Mouse (Mus musculus) cerebral cortex, adult 2 months (tissue): ENCODE results near the gene Trrap.

ENCODE experiments used
- WGBS: fragments of 180-500 bp; shearing (Covaris S2); methylation state at CpG from one replicate; pipeline ENCODE4 v1.1.7; 2018; 5-methylcytosine and 5-hydroxymethylcytosine counted together

The Trrap gene

DNA sequence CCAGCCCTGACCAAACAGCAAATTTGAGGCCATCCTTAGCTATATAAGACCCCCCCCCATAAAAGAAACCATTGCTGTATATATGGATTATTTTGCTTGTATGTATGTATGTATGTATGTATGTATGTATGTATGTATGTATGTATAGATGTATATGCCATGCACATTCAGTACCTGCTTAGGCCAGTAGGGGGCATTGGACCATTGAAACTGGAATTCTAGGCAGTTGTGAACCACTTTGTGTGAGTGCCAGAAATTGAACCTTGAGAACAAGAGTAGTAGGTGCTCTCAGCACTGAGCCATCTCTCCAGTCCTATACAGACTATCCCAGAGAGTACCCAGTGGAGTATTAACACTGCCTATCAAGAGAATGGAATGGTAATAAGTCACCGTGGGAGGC is 104.2 kb downstream of the Trrap start:
- 97% methylated on average over 1 of the region's 1 CpGs for WGBS

DNA sequence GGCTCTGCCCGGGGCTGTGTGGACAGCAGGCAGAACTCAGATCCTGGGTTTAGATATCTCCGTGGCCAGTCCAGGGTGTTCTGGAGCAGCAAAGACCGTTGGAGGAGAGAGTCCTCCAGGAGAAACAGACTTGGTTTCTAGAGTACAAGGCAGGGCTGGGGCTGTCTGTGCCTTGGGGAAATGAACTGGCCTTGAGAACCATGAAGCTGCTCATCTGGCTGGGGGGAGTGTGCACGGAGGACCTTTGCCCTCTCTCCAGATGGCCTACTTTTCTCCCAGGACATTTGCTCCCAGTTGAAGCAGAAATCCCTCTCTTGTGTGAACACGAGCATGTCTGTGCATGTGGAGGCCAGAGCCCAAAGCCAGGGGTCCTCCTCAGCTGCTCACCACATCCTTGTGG is 104.8 kb downstream of the Trrap start:
- 89% methylated on average over 5 of the region's 5 CpGs for WGBS

DNA sequence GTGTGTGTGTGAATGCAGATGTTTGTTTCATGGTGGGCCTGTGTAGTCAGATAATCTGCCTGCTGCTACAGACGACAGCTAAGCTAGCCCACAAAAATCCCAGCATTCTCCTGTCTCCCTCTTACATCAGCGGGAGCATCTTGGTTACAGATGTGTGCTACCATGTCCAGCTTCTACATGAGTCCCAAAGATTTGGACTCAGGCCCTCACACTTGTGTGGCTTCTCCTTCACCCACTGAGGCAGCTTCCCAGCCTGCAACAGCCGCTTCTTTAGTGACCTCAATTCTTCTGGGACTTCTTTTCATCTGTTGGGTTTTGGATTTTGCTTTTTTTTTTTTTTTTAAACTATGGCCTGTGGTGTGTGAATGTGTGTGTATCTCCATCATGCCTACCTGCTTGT is 105.3 kb downstream of the Trrap start:
- 89% methylated on average over 3 of the region's 3 CpGs for WGBS

DNA sequence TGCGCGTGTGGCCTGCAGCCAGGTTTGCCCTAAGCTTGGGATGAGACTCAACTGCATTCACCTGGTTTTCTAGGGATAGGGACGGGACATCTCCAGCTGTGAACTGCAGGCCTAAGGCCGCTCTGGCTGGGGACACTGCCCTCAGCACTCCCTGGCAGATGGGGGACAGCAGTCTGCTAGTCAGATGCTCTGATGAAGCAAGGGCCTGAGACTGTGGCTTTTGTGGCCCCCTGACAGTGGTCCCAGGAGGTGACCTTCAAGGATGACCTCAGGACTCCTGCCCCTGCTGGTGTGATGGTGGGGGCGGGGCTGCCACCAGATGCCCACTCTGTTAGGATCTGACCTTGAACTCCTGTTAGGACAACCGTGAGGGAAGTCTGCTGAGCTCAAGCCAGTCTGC is 107.7 kb downstream of the Trrap start:
- WGBS: 92% methylated on average over 6 of the region's 6 CpGs

DNA sequence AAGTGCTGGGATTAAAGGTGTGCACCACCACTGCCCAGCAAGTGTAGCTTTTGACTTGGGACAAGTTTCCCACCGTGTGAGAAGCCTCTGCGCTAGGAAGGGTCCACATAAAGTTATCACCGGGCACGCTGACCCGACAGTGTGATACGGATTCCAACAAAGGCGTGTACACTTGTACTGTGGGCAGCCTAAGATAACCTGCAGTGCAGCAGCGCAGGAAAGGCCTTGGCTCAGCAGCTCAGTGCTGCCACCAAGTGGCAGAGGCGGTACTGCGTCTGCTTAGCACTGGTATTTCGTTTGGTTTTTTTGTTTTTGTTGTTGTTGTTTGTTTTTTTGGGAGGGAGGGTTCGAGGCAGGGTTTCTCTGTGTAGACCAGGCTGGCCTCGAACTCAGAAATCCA is 108.4 kb downstream of the Trrap start:
- 10% methylated on average over 13 of the region's 13 CpGs for WGBS

- 93% methylated on average over 15 of the region's 15 CpGs for WGBS
These were observed 109.5 kb downstream of the Trrap start for GRCm38 (mm10) chr5:144877021-144877420.

DNA sequence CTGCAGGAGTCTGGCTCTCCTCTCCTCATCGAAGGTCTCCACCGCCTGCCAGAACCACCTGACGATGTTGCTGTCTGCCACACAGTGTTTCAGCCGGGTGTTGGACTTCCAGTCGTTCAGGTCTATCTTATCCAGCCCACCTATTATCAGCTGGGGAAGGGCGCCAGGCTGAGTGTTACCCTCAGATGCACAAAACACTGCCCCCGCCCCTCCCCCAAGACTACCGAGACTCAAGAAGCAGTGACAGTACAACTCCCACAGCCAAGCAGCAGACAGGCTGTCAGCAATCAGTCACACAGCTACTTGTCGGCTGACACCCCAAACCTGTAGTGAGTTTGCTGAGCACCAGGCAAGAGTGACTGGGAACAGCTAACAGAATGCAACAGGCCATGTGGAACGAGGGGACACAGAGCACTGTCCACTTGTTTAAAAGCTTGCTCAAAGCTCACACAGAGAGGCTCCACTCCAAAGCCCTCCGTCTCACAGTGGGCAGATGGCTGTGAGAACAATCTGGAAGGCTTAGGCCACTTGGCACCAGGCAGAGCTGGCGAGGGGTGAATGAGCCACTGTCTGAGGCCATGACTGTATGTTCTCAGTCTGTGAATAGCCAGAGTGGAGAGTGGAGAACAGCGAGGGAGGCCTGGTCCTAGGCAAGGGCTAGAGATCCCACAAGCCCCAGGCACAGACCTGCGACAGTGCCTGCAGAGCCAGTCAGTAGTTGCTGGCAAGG is 114.3 kb downstream of the Trrap start:
- WGBS: 73% methylated on average over 14 of the region's 14 CpGs

DNA sequence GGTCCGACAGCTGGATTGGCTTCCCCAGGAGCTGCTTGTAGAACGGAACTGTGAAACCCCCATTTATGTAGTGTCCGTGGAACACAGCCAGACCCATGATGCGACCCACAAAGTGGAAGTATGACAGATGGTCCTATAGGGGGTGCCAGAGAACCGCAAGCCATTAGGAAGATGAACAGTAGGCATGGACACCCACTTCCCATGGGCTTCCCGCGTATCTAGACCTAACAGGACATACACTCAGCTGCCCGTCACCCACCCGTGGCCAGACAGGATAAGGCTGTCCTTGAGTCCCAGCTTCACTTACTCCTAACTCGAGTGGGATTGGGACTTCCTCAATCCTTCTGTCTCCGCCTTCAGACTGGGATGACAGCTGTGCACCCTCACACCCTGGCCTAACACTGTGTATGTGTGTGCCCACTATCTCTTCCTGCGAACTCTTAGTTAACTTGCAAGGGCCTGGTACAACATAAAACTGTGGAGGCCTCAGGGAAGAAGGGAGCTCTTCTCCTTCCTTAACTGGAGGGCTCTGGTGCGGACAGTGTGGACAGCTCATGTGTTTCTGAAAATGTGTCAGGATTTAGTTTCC is 117.2 kb downstream of the Trrap start:
- WGBS: 49% methylated on average over 13 of the region's 13 CpGs

GRCm38 (mm10) chr5:144885968-144886650 is 118.6 kb downstream of the Trrap start:
- 91% methylated on average over 9 of the region's 9 CpGs for WGBS

GRCm38 (mm10) chr5:144891276-144891675 is 123.7 kb downstream of the Trrap start:
- 67% methylated on average over 11 of the region's 11 CpGs for WGBS

DNA sequence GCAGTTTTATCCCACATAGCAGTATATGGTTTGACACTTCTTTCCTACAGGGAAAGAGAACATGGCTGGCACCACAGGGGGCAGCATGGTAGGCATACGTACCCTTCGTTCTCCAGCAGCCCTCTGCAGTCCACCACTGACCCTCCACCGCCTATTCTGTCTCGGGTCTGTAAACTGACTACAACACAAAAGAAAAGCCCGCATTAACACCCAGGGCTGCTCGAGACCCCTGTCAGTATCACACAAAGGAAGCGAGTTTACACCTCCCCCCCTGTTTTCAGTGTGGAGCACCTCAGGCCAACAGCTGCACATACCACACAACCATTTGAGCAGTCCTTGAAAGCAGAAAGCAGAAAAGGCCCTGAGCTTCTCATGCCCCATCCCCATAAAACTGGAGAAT is 130.3 kb downstream of the Trrap start:
- WGBS: 77% methylated on average over 7 of the region's 7 CpGs

GRCm38 (mm10) chr5:144898448-144899052 is 131.0 kb downstream of the Trrap start:
- 54% methylated on average over 7 of the region's 7 CpGs for WGBS

- WGBS: 95% methylated on average over 7 of the region's 7 CpGs
These were observed 133.5 kb downstream of the Trrap start for GRCm38 (mm10) chr5:144901035-144901434.

DNA sequence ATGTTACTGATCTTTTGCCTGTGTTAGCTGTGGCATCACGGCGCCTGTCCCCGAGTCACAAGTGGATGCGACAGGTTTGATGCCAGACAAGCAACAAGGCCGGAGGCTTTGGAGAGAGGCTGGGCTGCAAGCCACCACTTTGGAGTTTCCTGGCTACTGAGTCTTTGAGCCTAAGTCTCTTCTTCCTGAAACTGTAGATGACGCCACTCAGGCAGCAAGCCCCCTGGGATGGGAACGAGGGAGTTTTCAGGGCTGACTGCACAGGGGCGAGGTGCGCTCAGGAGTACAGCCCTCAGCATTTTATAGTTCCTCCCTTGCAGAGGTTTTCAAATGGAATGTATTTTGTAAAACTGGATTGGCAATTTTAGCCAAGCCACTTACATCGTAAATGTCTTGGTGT is 134.3 kb downstream of the Trrap start:
- 76% methylated on average over 10 of the region's 10 CpGs for WGBS

GRCm38 (mm10) chr5:144904356-144905134 is 137.0 kb downstream of the Trrap start:
- WGBS: 76% methylated on average over 12 of the region's 12 CpGs

DNA sequence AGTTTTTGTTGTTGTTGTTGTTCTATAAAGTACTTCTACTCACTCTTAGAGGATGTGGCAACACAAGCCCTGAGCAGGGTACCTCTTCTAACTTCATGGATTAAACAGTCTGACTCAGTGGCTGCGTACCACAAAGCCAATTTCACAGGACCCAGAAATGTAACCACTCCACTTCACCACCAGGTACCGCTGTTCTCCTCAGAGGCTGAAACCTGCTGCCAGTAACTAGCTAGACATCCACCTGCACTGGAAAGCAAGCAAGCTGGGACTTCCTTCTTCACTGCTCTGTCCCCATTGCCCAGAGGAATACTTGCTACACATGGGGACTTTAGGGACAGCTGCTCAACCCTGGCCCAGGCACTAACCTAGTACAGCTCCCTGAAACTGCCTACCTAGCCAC is 140.1 kb downstream of the Trrap start:
- 69% methylated on average over 2 of the region's 2 CpGs for WGBS
